Comparison of ENCODE assay signal across 8 mouse cellular contexts in genomic region chr11:34447891-34448290, GRCm38 (mm10).
A peak's percentile ranks its signal among the peaks of the same experiment; 100 is the strongest.
DNase-seq lines count a peak whose midpoint lies in the region.

No protein-coding gene starts in this region.

- peak; percentile 26 to 59 for DNase-seq in heart, postnatal 10 days
- no peak for DNase-seq in heart, adult 9 months (ENCODE audit: low spot score in 2 of 2)
- peak; percentile 18 for DNase-seq in urinary bladder, postnatal 14 days (ENCODE audit: low spot score)
- no peak for DNase-seq in urinary bladder, postnatal 10 days (ENCODE audit: low spot score)
- DNase-seq in hindlimb bud, embryonic 11.5 days (ENCODE audit: extremely low spot score, low read depth, low spot score): peak; percentile 68
- peak; percentile 52 for DNase-seq in thymus, postnatal 4 days
- DNase-seq in urinary bladder, adult 18-20 months (ENCODE audit: low spot score in 2 of 2): no peak
- no peak for DNase-seq in cerebellum, adult 9-11 months

- intact Hi-C loops in heart, postnatal 10 days (cut with DNase I): no loop called here

Comparison
In these comparisons a context has a peak if more than half of its experiments do, and no peak if none do; other contexts are left out.
1. DNase-seq: peak in heart, postnatal 10 days (2 of 2), urinary bladder, postnatal 14 days (single experiment), hindlimb bud, embryonic 11.5 days (single experiment) and thymus, postnatal 4 days (single experiment); none in heart, adult 9 months (0 of 2), urinary bladder, postnatal 10 days (single experiment), urinary bladder, adult 18-20 months (0 of 2) and cerebellum, adult 9-11 months (single experiment).